Mouse (Mus musculus): ENCODE measurements around the gene Clba1.

The Clba1 gene

DNA sequence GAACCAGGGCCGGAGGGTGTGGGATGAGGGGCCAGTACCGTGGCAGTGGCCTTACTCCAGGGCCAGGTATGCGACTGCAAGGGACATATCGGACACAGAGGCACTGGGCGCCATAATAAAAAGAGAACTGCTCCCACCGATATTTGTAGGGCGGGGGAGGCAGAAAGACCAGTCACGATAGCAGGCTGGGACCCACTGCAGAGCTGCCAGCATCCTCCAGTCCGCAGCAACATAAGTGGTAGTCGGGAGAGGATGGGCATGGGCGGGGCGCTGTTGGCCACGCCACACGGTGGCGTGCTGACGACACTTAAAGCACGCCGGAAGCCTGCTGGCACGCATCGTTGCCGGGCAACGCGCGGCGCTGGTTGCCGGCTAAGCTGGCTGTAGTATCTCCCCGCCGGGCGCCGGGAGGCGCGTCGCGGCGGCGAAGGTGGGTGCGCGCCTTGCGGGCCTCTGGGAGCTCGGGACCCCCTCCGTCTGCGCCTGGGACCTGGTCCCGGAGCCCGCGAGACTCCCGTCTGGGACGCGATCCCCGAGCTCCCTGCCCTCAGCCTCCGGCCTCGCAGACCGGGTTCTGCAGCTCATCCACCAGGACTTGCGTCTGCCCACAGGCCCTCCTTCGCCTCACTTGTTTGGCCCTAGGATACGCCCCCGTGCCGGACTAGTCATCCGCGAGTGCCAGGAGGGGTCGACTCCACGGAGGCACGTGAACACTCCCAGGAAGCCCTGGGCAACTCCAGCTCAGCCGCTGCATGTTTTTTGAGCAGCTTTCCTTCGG, at the start of gene Clba1:
TSS of gene Clba1 (plus strand) at position 351 of the 778 bp plus-strand sequence.
- peak; percentile 96 for DNase-seq (ENCODE audit: low read depth)

DNA sequence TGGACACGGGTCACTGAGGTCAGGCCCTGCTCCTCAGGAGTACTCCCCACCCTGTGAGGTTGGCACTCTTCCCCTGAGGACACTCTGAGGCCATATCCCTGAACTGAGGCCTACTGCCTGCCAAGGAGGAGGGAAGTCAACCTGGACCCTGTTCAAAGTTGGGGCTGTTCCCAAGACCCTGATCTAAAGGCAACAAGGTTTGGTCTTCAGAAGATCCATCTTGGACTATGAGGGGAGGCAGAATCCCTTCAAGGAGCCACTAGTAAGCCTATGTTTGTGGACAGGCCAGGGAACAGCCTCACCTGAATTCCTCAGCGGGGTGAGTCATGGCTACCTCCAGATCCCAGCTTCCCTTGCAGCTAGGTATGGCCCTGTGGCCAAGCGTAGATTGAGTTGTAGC, 49.3 kb upstream of the Clba1 start:
- DNase-seq (ENCODE audit: low read depth), result no peak

DNA sequence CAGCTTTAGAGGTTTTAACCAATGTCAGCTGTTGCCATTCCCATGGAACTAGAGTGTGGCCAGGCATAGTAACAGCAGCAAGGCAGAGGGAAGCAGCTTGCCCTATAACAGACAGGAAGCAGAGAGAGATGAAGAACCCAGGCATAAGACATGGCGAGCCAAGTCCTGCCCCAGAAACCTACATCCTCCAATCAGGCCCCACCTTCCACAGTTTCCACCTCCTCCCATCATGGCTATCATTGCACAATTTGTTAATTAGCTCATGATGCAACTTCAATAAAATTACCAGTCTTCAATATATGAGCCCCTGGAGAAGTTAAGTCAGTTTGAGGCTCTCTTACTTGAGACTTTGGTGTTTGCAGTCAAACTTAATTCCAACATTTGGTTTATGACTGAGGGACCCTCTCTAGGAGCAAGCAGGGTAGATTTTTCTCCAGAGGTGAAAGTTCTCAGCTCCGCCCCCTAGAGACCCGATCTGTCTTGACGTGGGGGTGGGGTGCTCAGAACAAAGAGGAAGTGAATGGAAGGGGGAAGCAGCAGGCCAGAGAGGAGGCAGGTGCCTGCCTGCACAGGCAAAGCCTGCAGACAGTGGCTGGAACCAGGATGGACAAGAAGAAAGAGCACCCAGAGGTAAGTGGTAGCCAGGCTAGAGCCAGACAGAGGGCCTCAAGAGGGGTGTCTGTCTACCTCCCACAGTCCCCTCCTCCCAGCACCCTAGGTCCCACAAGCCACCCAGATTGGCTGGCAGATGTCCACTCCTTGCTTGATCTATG, 48.4 kb upstream of the Clba1 start, which contains the start of gene Pld4:
TSS of gene Pld4 (plus strand) at position 502 of the 773 bp plus-strand sequence.
- DNase-seq (ENCODE audit: low read depth), result no peak

DNA sequence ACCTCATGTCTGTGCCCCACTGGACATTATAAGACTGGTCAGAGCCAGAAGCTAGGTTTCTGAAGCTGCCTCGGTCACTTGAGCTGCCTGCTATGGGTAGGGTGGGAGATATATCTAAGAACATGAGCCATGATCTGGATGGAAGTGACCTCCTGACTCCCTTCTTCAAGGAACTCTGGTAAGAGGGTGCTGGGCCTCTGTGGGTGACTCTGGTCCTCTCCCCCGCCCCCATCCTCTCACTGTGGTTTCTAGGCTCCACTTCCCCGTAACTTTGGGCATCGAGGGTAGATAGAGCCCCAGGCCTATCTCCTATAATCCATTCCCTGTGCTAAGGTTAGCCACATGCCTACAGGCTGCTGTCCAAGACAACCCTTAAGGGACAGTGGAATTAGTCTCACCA, 47.3 kb upstream of the Clba1 start:
- no peak for DNase-seq (ENCODE audit: low read depth)

DNA sequence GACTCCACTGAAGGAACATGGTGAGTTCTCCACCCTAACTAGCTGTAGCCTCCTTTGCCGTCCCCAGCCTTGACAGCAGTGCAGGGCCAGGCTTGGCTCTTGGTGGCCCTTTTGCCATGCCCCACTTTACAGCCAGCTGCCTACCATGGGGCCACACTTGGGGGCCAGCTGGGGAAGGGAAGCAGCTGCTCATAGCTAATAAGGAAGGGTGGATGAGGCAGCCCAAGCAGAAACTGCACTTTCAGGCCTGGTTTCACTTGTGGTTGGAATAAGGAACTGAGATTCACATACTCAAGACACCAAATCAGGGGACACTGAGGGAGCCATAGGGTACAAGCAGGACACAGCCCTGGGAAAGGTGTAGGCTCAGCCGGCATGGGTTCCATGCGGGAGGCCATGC, 46.7 kb upstream of the Clba1 start:
- DNase-seq (ENCODE audit: low read depth), result no peak

DNA sequence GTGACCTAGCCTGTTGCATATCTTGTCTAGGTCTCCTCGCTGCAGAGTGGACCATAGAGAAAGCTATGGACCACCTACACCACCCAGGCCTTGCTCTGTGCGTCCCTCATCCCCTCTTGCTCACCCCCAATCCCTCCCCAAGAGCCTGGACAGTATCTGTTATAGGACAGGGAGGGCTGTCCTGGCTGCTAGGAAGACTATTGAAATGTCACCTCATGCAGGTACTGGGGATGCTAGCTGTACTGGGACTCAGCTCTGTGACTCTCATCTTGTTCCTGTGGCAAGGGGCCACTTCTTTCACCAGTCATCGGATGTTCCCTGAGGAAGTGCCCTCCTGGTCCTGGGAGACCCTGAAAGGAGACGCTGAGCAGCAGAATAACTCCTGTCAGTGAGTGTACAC, 45.6 kb upstream of the Clba1 start:
- DNase-seq (ENCODE audit: low read depth), result no peak

DNA sequence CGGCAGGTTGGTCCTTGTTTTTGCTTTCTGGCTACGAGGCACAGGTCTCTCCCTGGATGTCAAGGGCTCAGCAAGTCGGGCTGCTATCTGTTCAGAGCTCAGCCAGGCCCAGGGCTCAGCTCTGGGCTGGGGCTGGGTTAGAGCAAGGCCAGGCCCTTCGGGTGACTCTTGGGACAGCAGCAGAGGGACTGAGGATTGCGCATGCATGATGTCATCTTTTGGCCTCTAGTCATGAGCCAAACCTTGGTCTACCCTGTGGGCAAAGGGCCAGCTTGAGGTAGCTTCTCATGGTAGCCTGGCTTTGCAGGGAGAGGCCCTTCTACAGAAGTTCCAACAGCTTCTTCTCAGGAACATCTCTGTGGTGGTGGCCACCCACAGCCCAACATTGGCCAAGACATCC, 44.6 kb upstream of the Clba1 start:
- no peak for DNase-seq (ENCODE audit: low read depth)

DNA sequence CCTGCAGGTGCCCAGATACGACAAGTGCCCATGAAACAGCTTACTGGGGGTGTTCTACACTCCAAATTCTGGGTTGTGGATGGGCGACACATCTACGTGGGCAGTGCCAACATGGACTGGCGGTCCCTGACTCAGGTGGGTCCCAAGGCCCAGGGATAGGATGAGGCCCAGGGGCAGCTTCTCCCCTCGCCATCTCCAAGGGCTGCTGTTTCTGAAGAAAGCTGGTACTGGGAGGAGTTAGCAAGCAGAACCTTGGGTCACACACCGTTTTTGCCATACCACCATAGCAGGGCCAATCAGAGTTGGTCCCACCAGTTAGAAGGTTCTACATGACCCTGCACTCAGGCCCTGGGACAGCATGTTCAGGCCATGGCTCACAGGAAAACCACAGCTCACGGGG, 43.7 kb upstream of the Clba1 start:
- no peak for DNase-seq (ENCODE audit: low read depth)

DNA sequence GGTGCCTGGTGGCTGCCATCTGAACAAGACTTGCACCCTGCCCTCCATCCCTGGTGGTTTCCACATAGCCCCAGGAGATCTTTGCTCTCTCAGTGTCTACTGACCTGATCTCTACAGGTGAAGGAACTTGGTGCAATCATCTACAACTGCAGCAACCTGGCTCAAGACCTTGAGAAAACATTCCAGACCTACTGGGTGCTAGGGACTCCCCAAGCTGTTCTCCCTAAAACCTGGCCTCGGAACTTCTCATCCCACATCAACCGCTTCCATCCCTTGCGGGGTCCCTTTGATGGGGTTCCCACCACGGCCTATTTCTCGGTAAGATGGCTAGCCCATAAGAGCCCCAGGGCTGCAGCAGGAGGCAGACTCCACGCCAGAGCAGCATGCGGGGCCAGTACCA, 42.2 kb upstream of the Clba1 start:
- DNase-seq (ENCODE audit: low read depth), result no peak

DNA sequence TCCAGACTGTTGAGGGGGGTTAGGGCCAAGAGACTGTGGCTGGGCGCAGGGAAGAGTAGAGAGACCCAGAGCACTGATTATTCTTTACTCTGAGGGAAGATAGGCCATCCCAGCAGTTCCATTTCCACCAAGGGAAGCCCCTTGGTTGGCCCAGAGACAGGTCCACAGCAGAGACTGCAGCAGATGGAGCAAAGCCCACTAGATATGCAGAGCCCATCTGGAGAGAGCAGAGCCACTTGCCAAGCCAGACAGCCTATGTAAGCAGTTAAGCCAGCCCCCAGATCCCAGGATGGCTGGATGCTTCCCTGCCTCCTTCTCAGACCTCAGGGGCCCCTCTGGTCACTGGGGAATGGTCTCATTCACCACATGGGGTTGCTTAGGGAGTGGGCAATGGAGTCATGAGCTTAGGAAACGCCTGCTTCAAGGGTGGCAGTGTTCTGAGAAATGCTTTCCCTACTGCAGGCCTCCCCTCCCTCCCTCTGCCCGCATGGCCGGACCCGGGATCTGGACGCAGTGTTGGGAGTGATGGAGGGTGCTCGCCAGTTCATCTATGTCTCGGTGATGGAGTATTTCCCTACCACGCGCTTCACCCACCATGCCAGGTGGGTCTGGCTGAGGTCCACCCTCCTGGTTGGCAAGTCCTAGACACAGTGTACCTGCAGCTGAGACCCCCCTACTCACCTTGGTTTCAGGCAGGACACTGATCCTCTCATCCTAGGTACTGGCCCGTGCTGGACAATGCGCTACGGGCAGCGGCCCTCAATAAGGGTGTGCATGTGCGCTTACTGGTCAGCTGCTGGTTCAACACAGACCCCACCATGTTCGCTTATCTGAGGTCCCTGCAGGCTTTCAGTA, 41.5 kb upstream of the Clba1 start:
- no peak for DNase-seq (ENCODE audit: low read depth)

DNA sequence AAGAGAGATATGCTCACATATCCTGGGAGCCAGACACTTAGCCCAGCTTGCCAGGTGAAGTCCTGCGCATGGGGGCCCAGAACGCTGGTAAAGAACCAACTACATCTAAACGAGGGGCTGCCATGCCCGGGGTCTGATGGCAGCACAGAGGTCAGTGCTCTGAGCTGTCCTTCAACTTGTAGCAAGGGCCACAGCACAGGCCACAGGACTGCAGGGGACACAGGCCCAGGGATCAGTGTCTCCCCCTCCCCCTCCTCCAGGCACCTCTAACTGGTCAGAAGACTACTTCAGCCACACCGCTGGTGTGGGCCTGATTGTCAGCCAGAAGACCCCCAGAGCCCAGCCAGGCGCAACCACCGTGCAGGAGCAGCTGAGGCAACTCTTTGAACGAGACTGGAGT, 40.6 kb upstream of the Clba1 start:
- no peak for DNase-seq (ENCODE audit: low read depth)

DNA sequence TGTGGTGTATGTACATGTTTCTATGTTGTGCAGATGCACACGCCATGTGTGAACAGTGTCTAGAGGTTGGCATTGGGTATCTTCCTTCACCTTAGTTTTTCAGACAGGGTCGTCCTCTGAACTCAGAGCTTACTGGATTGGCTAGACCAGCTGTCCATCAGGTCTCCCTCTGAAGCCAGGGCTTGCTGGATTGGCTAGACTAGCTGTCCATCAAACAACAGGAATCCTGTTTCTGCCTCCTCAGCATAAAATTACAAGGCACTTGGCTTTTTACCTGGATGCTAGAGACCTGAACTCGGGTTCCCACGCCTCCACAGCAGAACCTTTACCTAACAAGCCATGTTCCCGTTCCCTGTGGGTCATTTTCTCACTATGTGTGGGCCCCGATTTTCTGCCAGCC, 39.7 kb upstream of the Clba1 start:
- peak; percentile 28 for DNase-seq (ENCODE audit: low read depth)

DNA sequence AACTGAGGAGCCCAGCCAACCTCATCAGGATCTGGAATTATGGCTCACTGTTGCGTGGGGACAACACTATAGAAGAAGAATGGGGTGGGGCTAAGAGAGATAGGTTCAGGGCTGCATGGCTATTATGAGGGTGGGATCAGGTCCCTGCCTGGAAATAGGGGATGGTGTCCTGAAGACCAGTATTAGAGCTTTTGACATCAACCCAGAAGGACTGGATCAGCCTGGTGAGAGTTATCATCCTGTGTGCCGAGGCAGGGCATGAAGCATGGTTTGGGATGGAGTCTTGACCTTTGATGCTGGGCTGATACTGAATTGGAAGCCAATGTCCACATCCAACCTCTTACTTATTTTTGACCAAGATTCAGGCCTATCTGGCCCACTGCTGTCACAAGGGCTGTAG, 39.0 kb upstream of the Clba1 start:
- no peak for DNase-seq (ENCODE audit: low read depth)

DNA sequence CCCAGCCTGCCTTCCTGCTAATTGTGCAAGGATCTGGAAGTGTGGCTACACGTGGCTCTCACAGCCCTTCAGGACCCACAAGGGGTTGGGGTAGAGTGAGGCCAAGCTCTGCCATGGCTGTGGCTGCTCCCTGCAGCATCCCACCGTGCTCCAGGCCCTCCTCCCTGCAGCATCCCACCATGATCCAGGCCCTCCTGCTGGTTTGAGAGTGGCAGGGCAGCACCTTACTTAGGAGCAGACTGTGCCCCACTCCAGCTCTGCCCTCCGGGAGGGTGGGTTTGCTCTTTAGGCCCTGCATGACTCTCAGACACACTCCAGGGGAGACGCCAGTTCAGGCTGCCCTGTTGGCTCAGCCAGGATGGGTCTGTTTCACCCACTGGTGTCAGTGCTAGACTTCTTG, 38.3 kb upstream of the Clba1 start:
- DNase-seq (ENCODE audit: low read depth), result no peak

DNA sequence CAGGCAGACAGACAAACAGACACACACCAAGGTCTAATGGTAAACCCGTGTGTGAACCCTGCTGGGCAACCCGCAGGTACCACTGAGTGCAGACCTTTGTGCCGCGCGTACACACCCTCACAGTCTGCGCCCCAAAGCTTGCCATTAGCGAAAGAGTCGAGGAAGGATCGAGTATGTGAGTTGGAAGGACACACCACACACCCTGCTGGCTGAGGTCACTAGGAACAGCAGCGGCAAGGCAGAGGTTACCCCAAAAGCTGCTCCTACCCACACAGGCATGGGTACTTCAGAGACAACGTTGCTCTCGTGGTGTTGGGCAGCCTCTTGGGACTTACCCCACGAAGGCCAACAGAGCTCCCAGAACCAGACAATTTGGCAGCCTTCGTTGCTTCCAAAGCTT, 36.4 kb upstream of the Clba1 start:
- DNase-seq (ENCODE audit: low read depth), result no peak

DNA sequence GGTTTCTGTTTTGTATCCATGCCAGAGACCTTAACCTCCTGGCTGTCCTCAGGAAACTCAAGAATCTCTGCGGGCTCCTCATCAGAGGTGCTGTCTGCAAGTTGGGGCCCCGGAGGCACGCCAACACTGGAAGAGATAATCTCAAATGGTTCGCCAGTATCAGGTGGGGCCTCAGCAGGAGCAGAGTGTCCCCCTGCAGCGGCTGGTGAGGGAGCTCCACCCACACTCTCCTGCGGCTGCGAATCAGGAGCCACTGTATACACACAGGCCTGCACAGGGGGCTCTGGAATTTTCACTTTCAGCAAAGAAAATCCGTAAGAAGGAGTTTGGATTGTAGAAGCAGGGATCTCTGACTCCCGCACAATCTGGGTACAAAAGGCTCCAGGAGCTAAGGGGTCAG, 35.4 kb upstream of the Clba1 start:
- no peak for DNase-seq (ENCODE audit: low read depth)

DNA sequence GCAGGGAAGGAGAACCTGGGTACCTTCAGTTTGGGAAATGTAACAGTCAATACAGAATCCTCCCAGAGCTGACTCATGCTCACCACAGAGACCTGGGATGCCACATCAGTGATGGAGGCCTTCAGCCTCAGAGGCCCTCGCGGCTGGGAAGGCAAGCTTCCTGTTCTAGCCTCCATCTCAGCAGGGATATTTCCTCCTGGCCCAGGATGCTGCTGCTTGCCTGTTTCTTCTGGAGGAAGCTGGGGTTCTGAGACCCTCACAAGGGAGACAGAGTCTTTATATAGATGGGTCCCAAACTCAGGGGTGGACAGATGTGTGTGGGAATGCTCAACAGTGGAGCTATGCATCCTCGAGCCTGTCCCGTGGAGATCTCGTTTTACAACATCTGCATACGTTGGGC, 34.7 kb upstream of the Clba1 start:
- DNase-seq (ENCODE audit: low read depth), result no peak

DNA sequence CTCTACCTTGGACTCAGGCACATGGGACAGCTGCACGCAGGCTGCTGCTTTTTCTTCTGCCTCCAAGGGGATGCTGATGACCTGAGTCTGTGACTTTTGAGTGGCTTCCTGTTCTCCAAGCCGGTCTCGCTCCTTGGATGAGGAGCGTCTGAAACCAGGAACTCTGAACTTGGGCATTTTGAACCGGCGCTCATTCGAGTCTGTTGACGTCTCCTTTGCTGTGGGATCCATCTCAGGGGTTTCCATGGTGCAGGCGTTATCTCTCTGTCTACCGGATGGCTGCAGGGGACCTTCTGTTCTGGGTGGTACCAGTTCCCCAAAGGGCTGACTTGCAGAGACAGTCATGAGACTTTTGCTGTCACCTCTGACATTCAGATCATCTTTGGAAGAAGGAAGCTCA, 34.3 kb upstream of the Clba1 start:
- DNase-seq (ENCODE audit: low read depth), result no peak

DNA sequence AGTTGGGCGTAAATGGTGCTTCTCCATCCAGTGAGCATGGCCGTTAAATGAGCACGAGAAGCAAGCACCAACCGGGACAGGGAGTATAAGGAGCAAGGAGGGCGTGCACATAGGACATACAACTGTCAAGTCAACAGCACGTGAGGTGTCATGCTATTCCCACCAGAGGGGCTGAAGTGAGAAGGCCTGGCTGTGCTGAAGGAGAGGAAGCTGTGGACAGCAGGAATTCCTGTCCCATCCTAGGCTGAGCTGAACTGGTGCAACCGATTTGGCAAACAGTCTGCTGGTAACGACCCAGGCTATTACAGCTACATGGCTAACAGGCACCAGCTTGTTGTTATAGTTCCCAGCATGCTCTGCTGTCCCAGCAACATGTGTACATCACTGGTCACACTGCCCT, 17.7 kb upstream of the Clba1 start:
- no peak for DNase-seq (ENCODE audit: low read depth)

DNA sequence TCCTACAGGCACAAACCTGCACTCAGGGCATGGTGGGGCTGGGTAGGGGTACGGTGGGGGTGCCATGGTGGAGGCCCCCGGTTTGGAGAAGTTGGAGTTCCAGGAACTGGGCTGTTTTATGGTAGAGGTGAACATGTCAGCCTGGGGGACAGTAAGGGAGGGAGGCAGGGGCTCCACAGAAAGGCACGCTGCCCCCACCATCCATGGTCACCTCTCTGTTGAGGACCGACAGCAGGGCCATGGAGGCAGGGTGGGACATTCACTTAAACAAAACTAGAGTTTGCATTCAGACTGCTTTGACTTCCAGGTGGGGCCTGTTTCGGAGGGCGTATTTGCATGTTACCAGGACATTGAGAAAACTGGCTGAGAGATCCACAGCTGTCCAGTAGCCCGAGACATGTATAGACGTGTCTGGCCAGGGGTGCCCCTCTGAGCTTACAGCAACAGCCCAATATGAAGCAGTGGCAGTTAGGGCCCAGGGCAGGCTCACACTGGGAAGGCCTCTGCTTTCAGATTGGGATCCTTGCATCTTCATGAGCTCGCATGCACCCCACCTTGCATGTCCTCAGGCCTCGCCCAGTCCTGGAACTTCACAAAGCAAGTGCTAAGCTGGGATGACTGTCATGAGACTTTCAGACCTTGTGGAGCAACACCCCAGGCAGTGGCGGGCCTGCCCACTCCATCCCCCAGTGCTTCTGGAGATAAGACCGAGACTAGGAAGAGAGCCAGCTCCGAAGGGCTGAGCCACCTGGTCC, 15.0 kb upstream of the Clba1 start:
- no peak for DNase-seq (ENCODE audit: low read depth)

DNA sequence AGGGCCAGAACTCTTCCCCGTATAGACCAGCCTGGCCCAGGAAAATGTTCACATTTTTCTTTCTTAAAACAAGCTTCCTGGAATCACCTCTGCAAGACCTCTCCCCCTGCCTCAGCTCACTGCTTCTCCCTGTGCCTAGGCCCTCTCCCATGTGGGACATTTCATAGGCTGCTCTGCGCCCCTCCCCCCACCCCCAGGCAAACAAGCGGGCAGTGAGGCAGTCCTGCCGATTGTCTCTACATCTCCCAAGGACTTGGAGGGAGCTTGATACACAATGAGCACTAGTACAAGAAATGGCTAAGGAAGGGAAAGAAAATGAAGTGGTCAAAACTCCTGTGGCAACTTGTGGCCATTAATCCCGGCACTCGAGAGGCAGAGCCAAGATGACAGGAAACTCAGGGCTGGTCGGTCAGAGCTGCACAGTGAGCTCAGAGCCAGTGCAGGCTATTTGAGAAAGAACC, 14.4 kb upstream of the Clba1 start:
- no peak for DNase-seq (ENCODE audit: low read depth)

DNA sequence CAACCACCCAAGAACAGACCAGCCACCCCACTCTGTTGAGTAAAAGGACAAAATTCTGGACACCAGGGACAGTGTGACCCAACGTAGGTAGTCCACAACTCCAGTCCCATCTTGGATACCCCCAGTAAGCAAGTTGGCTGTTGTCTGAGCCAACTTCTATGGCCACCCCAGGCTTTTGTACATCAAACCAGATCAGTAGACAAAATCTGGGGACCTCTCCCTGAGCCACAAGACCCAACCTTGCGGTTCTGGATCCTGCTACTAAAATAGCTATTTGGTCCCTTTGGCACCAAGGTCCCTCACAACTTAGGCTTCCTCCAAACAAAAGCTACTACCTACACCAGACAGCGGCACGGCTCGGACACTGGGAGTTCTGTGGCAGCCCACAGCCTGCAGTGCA, 13.7 kb upstream of the Clba1 start:
- no peak for DNase-seq (ENCODE audit: low read depth)

Measured in induced T-regulatory cell, adult 2 months (primary cell).